Mouse (Mus musculus) heart, postnatal 0 days (tissue): Measurements from ENCODE around the gene Nup62. TPM values are rescaled to one million over a fixed set of nuclear protein-coding genes. Genes with fewer than 3 reads are reported as not detected.

Experiments used
- ATAC-seq: fragments of 200-750 bp; cut with Nextera tagmentation; 2 replicates; pipeline ENCODE4 v1.8.0; 2017; ENCODE audit warnings: low read depth, moderate number of reproducible peaks, moderate library complexity; ENCODE audit not compliant: insufficient read depth
- DNase-seq: peaks from one replicate; pipeline ENCODE4 v3.0.0-alpha.2; 2016; ENCODE audit warnings: low spot score
- H3K27ac ChIP-seq: fragments of 300-500 bp; sonication (generic); 2 replicates; pipeline ENCODE4 v1.5.1; 2014; ENCODE audit warnings: low read depth, mild to moderate bottlenecking
- H3K27me3 ChIP-seq: fragments of 300-500 bp; sonication (generic); 2 replicates; pipeline ENCODE4 v1.6.1; 2014; ENCODE audit warnings: low read length, mixed read lengths; ENCODE audit not compliant: control insufficient read depth, insufficient read depth
- H3K36me3 ChIP-seq: fragments of 300-500 bp; sonication (generic); replicated peaks from 2 replicates; pipeline ENCODE4 v1.6.1; 2014; ENCODE audit warnings: low read length, mixed read lengths; ENCODE audit not compliant: control insufficient read depth, insufficient read depth
- H3K4me1 ChIP-seq: fragments of 300-500 bp; sonication (generic); 2 replicates; pipeline ENCODE4 v1.6.1; 2014; ENCODE audit warnings: antibody characterized with exemption; ENCODE audit not compliant: control insufficient read depth, insufficient read depth
- H3K4me2 ChIP-seq: fragments of 300-500 bp; sonication (generic); 2 replicates; pipeline ENCODE4 v1.6.1; 2014; ENCODE audit warnings: low read depth, mild to moderate bottlenecking, low read length, moderate library complexity
- H3K4me3 ChIP-seq: fragments of 300-500 bp; sonication (generic); 2 replicates; pipeline ENCODE4 v1.5.1; 2014; ENCODE audit warnings: low read depth, low read length
- H3K9ac ChIP-seq: fragments of 300-500 bp; sonication (generic); replicated peaks from 2 replicates; pipeline ENCODE4 v1.6.1; 2014; ENCODE audit warnings: low read depth, low read length, mixed read lengths
- H3K9me3 ChIP-seq: fragments of 300-500 bp; sonication (generic); replicated peaks from 2 replicates; pipeline ENCODE4 v1.6.1; 2016; ENCODE audit warnings: low read length; ENCODE audit not compliant: control insufficient read depth
- CTCF ChIP-seq: IDR thresholded peaks from 2 replicates; pipeline ENCODE4 v1.5.1; 2016; ENCODE audit warnings: antibody characterized with exemption, control low read depth, low read depth
- EP300 ChIP-seq: IDR thresholded peaks from 2 replicates; pipeline ENCODE4 v1.6.1; 2016; ENCODE audit warnings: antibody characterized with exemption, low read depth
- WGBS: fragments of 180-500 bp; shearing (Covaris S2); extraction: QIAGEN DNeasy Blood & Tissue Kit; methylation state at CpG from one replicate; pipeline ENCODE4 v1.1.7; 2014; 5-methylcytosine and 5-hydroxymethylcytosine counted together
- polyA plus RNA-seq: library from polyadenylated mRNA; unstranded; fragments of >200 nt; fragmentation: Nextera tagmentation; extraction: Ambion mirVana; gene quantifications from 2 replicates; pipeline ENCODE4 v1.2.1, GENCODE M21; 2015
- total RNA-seq: library from RNA; depleted of rRNA; stranded (reverse); fragments of >200 nt; gene quantifications from 2 replicates; pipeline ENCODE4 v1.2.3, GENCODE M21; 2014; ENCODE audit warnings: low replicate concordance

The Nup62 gene
- total and polyA plus RNA-seq, 2 experiments from 2014 or later = 40.9 to 75.3 TPM

DNA sequence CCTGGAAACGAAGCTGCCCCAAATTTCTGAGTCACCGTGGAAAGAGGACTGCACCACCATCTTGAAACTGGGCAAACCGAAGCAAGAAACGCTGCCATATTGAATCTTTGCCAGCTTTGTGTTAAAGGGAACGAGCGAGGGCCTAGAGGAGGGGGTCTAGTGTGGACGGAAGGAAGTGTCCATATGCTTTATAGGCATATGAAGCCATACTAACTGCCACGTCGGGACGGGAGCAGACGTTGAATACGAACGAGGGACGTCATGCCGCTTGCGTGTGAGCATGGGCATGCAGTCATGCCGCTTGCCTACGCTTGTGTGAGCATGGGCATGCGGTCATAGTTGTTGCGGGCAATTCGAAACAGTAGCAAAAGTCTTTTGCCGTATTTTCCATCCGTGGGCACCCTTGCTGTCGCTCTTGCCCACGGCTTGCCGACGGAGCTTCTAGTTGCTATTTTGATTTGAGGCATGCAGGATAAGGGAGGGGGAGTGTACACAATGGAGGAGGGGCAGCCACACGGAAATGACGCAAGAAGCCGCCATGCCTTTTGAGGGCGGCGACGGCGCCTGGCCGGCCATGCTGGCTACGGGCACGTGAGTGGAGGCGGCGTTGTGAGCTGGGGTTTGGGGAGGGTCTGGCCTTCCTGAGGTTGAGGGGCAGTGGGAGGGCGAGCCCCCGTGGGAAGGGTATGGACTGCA lies 33.7 kb downstream of the Nup62 start:
- Histone ChIP-seq H3K27ac (peak overlapping the region; percentile 98), H3K9ac (peak overlapping the region; percentile 83), H3K4me2 (peak overlapping the region; percentile 82), H3K36me3 (peaks cover 29% of the 10 kb centered on the region), H3K4me3 (peak overlapping the region; percentile 81), H3K9me3 (no peaks in the 10 kb centered on the region), H3K27me3 (no peaks in the 10 kb centered on the region), H3K4me1 (peaks cover 21% of the 10 kb centered on the region)
- TF ChIP-seq EP300 (0 out of 2 replicates have a peak, but pooled peaks have one; percentile 62), CTCF (no peak)
- DNase-seq (peak; percentile 96), ATAC-seq (peak; percentile 67)
- under 1% methylated on average over 41 of the region's 41 CpGs for WGBS

DNA sequence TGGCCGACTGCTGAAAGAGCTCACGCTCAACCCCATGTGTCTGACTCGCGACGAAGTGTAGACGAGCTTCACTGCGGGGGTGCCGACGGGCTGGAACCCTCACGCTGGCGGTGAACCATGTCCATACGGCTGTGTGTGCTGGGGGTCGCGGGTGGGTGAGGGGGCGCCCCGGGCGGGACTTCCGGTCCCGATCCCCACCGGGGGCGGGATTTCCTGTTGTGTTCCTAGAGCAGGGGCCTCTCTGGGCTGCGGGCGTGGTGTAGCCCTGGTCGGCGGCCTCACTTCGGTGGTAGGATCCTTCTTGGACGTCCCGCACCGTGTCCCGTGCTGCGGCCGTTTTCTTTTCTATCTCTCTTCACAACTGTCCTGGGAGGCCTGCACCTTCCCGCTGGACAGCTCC lies 34.3 kb downstream of the Nup62 start:
- peaks cover 25% of the 10 kb centered on the region for H3K4me1 ChIP-seq

DNA sequence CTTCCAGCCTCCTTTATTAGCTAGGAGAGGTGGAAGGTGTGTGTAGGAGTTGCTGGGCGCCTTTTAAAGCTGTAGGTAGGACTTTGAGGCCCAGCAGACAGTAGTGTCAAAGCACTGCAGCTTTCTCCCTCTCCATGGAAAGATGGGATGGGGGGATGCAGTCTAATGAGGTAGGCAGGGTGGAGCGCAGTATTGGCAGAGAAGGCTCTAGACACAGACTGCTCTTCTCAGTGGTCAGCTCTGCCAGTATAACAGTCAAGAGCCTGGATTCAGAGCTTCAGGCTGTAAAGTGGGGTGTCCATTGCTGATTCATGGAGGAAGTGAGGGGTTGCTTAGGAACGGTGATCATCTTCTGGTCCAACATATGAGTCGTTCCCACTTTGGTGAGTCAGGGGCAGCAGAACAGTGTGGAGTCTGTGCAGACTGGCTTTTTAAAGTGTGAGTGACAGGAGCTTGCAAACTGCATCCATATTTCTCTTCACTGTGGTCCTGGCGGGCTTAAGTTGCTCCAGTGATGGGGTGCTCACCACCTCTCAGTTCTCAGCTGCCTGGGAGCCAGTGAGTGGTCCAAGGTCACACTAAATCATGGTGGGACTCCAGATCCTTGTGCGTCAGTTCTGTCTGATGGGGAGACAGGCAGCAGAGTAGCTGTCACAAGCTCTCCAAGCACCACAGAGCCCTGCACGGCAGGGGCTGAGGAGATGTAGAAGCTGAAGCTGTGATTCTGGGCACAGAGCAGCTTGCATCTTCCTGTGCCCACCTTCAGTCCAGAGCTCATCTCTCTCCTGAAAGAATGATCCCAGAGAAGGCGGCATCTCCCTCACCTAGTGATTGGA lies 35.1 kb downstream of the Nup62 start:
- peaks cover 14% of the 10 kb centered on the region for H3K36me3 ChIP-seq

More for the DNA sequence above, 34.3 kb downstream of the Nup62 start:
- peak overlapping the region; percentile 82 for H3K4me2 ChIP-seq
- WGBS = 0% methylated on average over 32 of the region's 33 CpGs
- H3K27me3 ChIP-seq = no peaks in the 10 kb centered on the region
- H3K9me3 ChIP-seq = no peaks in the 10 kb centered on the region
- peak overlapping the region; percentile 83 for H3K9ac ChIP-seq
- TF ChIP-seq EP300 (no peak; the same call in 1 of the 2 replicates), CTCF (no peak)
- H3K4me3 ChIP-seq = peak overlapping the region; percentile 81
- ATAC-seq (peak; percentile 15), DNase-seq (peak; percentile 63)
- peaks cover 23% of the 10 kb centered on the region for H3K36me3 ChIP-seq
- H3K27ac ChIP-seq = peak overlapping the region; percentile 98

DNA sequence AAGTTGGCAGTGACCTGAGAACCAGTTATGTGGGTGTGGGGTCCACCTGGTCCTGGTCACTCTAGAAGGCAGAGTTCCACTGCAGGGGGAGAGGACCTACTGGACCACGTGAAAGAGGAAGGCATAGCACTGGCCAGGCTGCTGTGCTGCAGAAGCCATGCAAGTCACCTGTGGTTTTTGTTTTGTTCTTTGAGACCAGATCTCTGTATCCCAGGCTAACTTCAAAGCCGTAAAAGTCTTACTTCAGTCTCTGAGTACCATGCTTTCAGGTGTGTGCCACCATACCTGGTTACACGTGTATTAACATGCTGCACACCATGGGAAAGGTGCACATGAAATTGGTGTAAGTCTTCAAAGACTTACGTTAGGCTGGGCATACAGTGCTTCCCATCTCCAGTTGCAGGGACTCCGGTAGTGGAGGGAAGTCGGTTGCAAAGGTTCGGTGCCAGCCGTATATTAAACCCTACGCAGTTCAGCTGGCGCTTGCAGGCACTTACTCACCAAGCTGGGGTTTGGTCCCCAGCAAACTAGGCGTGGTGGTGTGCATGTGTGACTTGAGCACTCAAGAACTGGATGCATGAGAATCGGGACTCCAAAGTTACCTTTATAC lies 35.8 kb downstream of the Nup62 start:
- Histone ChIP-seq H3K36me3 (peaks cover 7% of the 10 kb centered on the region), H3K27me3 (no peaks in the 10 kb centered on the region), H3K9ac (no peak overlapping the region), H3K9me3 (no peaks in the 10 kb centered on the region), H3K27ac (no peak overlapping the region), H3K4me1 (peaks cover 34% of the 10 kb centered on the region), H3K4me3 (no peak overlapping the region), H3K4me2 (no peak overlapping the region)
- TF ChIP-seq CTCF (no peak), EP300 (no peak)
- ATAC-seq (no peak), DNase-seq (no peak)
- 88% methylated on average over 12 of the region's 12 CpGs for WGBS

More for the DNA sequence above, 35.1 kb downstream of the Nup62 start:
- no peaks in the 10 kb centered on the region for H3K27me3 ChIP-seq
- H3K9me3 ChIP-seq = no peaks in the 10 kb centered on the region
- DNase-seq (no peak), ATAC-seq (no peak)
- peak overlapping the region; percentile 98 for H3K27ac ChIP-seq
- H3K4me1 ChIP-seq = peaks cover 28% of the 10 kb centered on the region
- WGBS = 56% methylated on average over 8 of the region's 8 CpGs
- H3K4me2 ChIP-seq = peak overlapping the region; percentile 82
- peak overlapping the region; percentile 83 for H3K9ac ChIP-seq
- H3K4me3 ChIP-seq = peak overlapping the region; percentile 81
- TF ChIP-seq EP300 (no peak), CTCF (no peak)

- no peak for ATAC-seq
- DNase-seq = no peak
- WGBS = 85% methylated on average over 36 of the region's 36 CpGs
These were observed 36.6 kb downstream of the Nup62 start for GRCm38 (mm10) chr7:44852259-44853027.

More at GRCm38 (mm10) chr7:44852259-44853027, 36.6 kb downstream of the Nup62 start:
- TF ChIP-seq EP300 (no peak), CTCF (no peak)
- 0 out of 2 replicates have a peak, but pooled peaks cover 4% of the 10 kb centered on the region for H3K36me3 ChIP-seq
- H3K9me3 ChIP-seq = no peaks in the 10 kb centered on the region
- no peak overlapping the region for H3K9ac ChIP-seq
- no peaks in the 10 kb centered on the region for H3K27me3 ChIP-seq
- H3K4me3 ChIP-seq = no peak overlapping the region
- no peak overlapping the region for H3K4me2 ChIP-seq
- peaks cover 33% of the 10 kb centered on the region for H3K4me1 ChIP-seq
- no peak overlapping the region for H3K27ac ChIP-seq
